18 mouse cellular contexts compared by ENCODE assay signal in the genomic region with DNA sequence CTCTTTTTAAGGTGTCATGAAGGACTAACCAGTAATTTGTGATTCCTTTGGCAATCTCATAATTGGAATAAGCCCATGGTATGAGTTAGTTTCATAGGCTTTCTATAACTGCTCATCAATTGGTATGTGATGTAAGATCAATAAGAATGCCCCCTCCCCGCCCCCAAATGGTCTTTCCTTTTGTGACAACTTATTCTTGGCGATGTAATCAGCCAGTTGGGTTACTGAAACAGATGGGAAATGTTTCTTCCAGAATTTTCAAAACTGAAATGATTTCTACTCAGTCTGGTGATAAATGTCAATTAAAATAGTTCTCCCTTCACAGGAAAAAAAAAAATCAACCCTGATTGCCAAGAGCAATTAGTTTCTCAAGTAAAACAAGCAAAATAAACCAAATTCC.
"Had no signal": no experiment of that assay in that cellular context is flagged by ENCODE, and none has a peak within 500 bp of the region (broad histone marks: within the 10 kb centered on the region; RNA-seq: fewer than 3 reads in every experiment).

No protein-coding gene starts in this region.

- H3K4me2 ChIP-seq: kidney, embryonic 15.5 days; liver, embryonic 11.5 days; midbrain, embryonic 12.5 days; neural tube, embryonic 13.5 days; stomach, embryonic 15.5 days had no signal

- H3K27me3 ChIP-seq: kidney, embryonic 15.5 days; midbrain, embryonic 12.5 days; neural tube, embryonic 13.5 days; stomach, embryonic 15.5 days had no signal

- H3K36me3 ChIP-seq: kidney, embryonic 15.5 days; midbrain, embryonic 12.5 days; neural tube, embryonic 13.5 days; stomach, embryonic 15.5 days had no signal

- H3K9ac ChIP-seq: kidney, embryonic 15.5 days; liver, embryonic 14.5 days; midbrain, embryonic 12.5 days; neural tube, embryonic 13.5 days; stomach, embryonic 15.5 days had no signal

- H3K4me3 ChIP-seq: kidney, embryonic 15.5 days; left cerebral cortex, adult 2 months; midbrain, embryonic 12.5 days; myocyte; neural tube, embryonic 13.5 days; stomach, embryonic 15.5 days had no signal

- H3K9me3 ChIP-seq: kidney, embryonic 15.5 days; midbrain, embryonic 12.5 days; neural tube, embryonic 13.5 days; stomach, embryonic 15.5 days had no signal

- ATAC-seq: intestine, postnatal 0 days; midbrain, embryonic 16.5 days had no signal

- DNase-seq: kidney, adult 2 months; kidney, postnatal 14 days; kidney, postnatal 4 days; lung, adult 18-20 months; lung, postnatal 36 days; retina, postnatal 1 day; right cerebral cortex, postnatal 25 days; thymus, postnatal 25 days had no signal

- H3K4me1 ChIP-seq: midbrain, embryonic 12.5 days; neural tube, embryonic 13.5 days had no signal

- H3K27ac ChIP-seq: kidney, embryonic 15.5 days; left cerebral cortex, adult 2 months; liver, embryonic 14.5 days; midbrain, embryonic 12.5 days; neural tube, embryonic 13.5 days; stomach, embryonic 15.5 days had no signal
